Mouse (Mus musculus) liver, adult 2 months (tissue): ENCODE measurements at regions not wholly inside any gene's neighbourhood (a gene's known extent, or its start where the extent isn't known, plus 50 kb on each side); places are given as distances from the start of the nearest gene placed in this dataset.
"Not testable (repeated sequence)": the region's sequence is repeated elsewhere in the genome, so short reads cannot be mapped to it uniquely, and the experiment has no call there.

ENCODE experiments used
- DNase-seq: peaks from one replicate; pipeline ENCODE4 v3.0.0-alpha.2; 2011; ENCODE audit warnings: low read depth, low spot score; ENCODE audit errors: extremely low read depth
- H3K27ac ChIP-seq: fragments of 200-500 bp; replicated peaks from 2 replicates; pipeline ENCODE4 v1.5.1; 2012; ENCODE audit warnings: low read depth, mild to moderate bottlenecking, control low read depth, inconsistent platforms, low read length; ENCODE audit not compliant: insufficient read depth
- H3K27me3 ChIP-seq: fragments of 200-500 bp; 2 replicates; pipeline ENCODE4 v1.6.1; 2012; ENCODE audit warnings: mild to moderate bottlenecking, moderate library complexity, low read length, inconsistent platforms; ENCODE audit not compliant: control insufficient read depth, insufficient read depth
- H3K36me3 ChIP-seq: fragments of 200-500 bp; 2 replicates; pipeline ENCODE4 v1.6.1; 2012; ENCODE audit warnings: low read length, inconsistent platforms; ENCODE audit not compliant: control insufficient read depth, insufficient read depth
- H3K4me1 ChIP-seq: fragments of 200-500 bp; 2 replicates; pipeline ENCODE4 v1.6.1; 2011; ENCODE audit warnings: low read length; ENCODE audit not compliant: control insufficient read depth, insufficient read depth
- H3K4me3 ChIP-seq: fragments of 200-500 bp; 2 replicates; pipeline ENCODE4 v1.5.1; 2011; ENCODE audit warnings: low read depth, mild to moderate bottlenecking, control low read depth, low read length, moderate library complexity; ENCODE audit not compliant: insufficient read depth
- H3K79me2 ChIP-seq: fragments of 200-500 bp; 2 replicates; pipeline ENCODE4 v1.6.1; 2012; ENCODE audit warnings: inconsistent platforms, mild to moderate bottlenecking, low read length, moderate library complexity; ENCODE audit not compliant: control insufficient read depth, insufficient read depth
- H3K9ac ChIP-seq: fragments of 200-500 bp; 2 replicates; pipeline ENCODE4 v1.6.1; 2012; ENCODE audit warnings: low read depth, mild to moderate bottlenecking, control low read depth, inconsistent platforms, low read length
- CTCF ChIP-seq: fragments of 200-500 bp; IDR thresholded peaks from 2 replicates; pipeline ENCODE4 v1.5.1; 2011; ENCODE audit warnings: low read depth, low read length, control low read depth
- WGBS: fragments of 180-500 bp; shearing (Covaris S2); methylation state at CpG from one replicate; pipeline ENCODE4 v1.1.7; 2018; 5-methylcytosine and 5-hydroxymethylcytosine counted together

- H3K27me3 ChIP-seq, DNase-seq, H3K4me3 ChIP-seq, H3K27ac ChIP-seq, H3K9ac ChIP-seq, H3K36me3 ChIP-seq, H3K4me1 ChIP-seq, H3K79me2 ChIP-seq: not testable (repeated sequence)
- WGBS, result 82% methylated on average over 9 of the region's 9 CpGs
These were observed 172.5 kb upstream of the Zfp808 start for GRCm38 (mm10) chr13:61957197-61957596.

DNA sequence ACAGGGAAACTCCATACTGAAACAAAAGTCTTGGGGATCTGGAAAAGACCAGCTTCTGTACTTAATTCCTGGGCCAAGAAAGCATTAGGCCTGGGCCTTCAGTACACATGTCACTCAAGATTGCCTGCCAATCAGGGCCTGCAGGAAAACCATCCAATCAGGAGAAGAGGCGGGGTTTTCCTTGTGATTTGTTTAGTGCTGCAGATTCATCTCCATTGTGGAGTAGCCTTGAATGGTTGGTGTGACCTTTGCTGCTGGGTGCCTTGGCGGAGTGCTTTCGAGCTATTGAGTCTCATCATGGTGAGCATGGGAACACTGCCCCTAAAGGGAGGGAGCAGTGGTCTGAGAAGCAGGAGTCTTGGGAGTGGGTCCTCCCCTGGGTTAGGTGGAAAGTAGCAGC lies 150.8 kb upstream of the Zfp808 start:
- 91% methylated on average over 3 of the region's 3 CpGs for WGBS
- H3K36me3 ChIP-seq, DNase-seq, H3K4me3 ChIP-seq, H3K4me1 ChIP-seq, H3K79me2 ChIP-seq, H3K27ac ChIP-seq, H3K27me3 ChIP-seq, H3K9ac ChIP-seq: not testable (repeated sequence)

- peak; percentile 6 for DNase-seq
- not testable (repeated sequence) for H3K79me2 ChIP-seq, H3K4me3 ChIP-seq, H3K36me3 ChIP-seq, H3K27ac ChIP-seq, H3K4me1 ChIP-seq, H3K9ac ChIP-seq, H3K27me3 ChIP-seq
- TF ChIP-seq CTCF, result 0 out of 2 replicates have a peak, but pooled peaks have one; percentile 17
- WGBS, result 67% methylated on average over 3 of the region's 3 CpGs
These were observed 133.2 kb upstream of the Zfp808 start for GRCm38 (mm10) chr13:61996519-61996918.

GRCm38 (mm10) chr13:61998803-61999202 lies 130.9 kb upstream of the Zfp808 start:
- WGBS, result 4% methylated on average over 6 of the region's 6 CpGs
- H3K4me3 ChIP-seq, H3K36me3 ChIP-seq, DNase-seq, H3K27ac ChIP-seq, H3K4me1 ChIP-seq, H3K79me2 ChIP-seq, H3K27me3 ChIP-seq, H3K9ac ChIP-seq: not testable (repeated sequence)
- peak; percentile 43 for TF ChIP-seq CTCF

DNA sequence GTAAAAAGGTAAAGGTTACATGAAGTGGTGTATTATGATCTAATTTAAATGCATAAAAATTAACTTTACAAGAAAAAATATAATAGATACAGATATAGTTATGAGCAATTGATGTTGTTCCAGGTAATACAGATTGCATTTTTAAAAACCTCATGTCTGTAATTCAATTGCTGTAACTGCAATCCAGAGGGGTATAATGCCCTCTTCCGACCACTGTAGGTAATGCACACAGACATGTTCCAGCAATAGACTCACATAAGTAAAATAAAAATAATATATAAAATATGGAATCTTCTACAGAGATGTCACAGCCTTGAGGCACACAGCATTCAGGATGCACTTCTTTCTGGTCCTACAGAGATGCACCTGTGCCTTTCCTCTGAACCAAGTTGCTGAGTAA lies 122.4 kb upstream of the Zfp808 start:
- H3K79me2 ChIP-seq, H3K27ac ChIP-seq, H3K9ac ChIP-seq, DNase-seq, H3K4me1 ChIP-seq, H3K36me3 ChIP-seq, H3K27me3 ChIP-seq, H3K4me3 ChIP-seq: not testable (repeated sequence)
- WGBS, result 83% methylated on average over 1 of the region's 1 CpGs

DNA sequence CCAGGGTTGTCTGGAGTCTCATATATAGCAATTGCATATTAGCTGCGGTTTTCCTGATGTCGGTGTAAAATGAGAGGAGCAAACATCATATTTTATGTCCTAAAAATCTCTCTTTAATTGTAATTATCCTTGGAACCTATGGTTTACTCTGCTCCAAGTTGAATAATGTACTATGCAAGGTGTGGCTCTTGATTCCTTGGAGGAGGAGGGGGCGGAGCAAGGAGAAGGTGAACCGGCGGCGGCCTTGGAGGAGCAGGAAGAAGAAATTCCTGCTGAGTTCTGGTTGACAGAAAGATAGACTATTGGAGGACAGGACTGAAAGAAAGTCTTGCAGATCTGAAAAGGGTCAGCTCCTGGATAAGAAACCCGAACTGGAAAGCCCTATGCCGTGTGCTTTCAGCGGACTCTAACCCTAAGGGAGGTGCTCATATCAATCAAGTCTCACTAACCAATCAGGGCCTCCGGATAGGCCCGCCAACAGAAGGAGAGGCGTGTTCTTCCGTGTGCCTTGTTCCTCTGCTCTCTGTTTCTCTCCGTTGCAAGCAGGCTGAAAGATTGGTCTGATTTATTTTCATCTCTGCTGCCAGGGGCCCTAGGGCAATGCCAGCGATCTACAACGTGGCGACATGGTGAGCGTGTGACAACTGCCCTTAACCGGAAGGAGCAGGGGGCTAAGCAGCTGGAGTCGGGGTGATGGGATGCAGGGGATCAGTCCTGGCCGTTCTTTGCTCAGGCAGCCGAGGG lies 114.1 kb upstream of the Zfp808 start:
- not testable (repeated sequence) for H3K27ac ChIP-seq, H3K27me3 ChIP-seq, H3K79me2 ChIP-seq, H3K4me1 ChIP-seq, H3K36me3 ChIP-seq
- Histone ChIP-seq H3K4me3 (peak overlapping the region; percentile 74), H3K9ac (peak overlapping the region; percentile 72)
- 1% methylated on average over 22 of the region's 22 CpGs for WGBS
- peak; percentile 70 for DNase-seq

DNA sequence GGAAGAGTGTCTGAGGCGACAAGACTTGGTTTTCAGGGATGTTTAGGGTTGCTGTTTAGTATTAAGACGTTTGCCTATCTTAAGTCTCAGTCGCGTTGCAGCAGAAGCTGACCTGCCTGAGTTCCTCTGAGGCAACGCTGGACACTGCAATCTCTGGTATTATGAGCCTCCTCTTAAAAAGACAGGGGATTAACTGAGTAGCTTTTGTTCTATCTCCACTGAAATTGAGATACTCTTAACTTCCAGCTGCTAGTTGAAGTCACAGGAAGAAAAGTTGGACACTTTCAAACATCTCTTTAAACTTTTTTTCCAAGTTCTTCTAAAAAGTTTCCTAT lies 113.6 kb upstream of the Zfp808 start:
- Histone ChIP-seq H3K9ac (peak overlapping the region; percentile 72), H3K4me3 (peak overlapping the region; percentile 74)
- not testable (repeated sequence) for DNase-seq, H3K36me3 ChIP-seq, H3K79me2 ChIP-seq, H3K27me3 ChIP-seq, H3K27ac ChIP-seq, H3K4me1 ChIP-seq
- 0% methylated on average over 5 of the region's 5 CpGs for WGBS

- not testable (repeated sequence) for H3K27ac ChIP-seq, H3K36me3 ChIP-seq, H3K4me1 ChIP-seq, H3K4me3 ChIP-seq, DNase-seq, H3K27me3 ChIP-seq, H3K9ac ChIP-seq, H3K79me2 ChIP-seq
- 83% methylated on average over 2 of the region's 2 CpGs for WGBS
These were observed 92.0 kb upstream of the Zfp808 start for GRCm38 (mm10) chr13:62037646-62038045.

DNA sequence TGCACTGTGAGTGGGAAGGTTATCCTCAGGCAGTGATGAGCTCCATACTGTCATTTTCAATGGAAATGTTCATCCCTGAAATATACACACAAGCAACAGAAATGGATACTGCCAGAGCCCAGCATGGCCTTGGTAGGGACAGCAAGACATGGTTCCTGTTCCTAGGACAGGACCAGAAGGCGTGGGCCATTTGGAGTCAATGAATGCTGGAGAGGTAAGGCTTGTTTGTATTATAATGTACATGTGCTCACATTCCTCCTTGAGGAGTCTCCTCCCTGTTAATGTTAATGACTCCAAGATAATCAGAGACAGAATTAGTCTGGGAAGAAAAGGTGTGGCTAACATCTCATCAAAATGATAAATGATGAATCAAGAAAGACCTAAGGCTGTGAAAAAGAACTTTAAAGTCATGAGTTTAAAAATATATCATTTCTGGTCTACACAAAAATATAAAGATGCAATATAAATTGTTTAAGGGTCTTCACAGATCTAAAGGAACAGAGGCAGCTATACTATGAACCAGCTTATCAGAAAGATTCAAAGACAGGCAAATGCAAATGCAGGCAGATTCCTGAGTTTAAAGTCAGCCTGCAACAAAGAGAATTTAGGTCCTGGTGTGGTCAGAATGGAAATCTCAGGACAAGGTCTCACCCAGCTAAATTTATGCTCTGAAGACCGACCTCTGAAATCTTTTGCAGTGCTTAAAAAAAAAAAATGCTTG lies 51.6 kb upstream of the Zfp808 start:
- not testable (repeated sequence) for H3K79me2 ChIP-seq, H3K36me3 ChIP-seq, H3K27me3 ChIP-seq, H3K4me3 ChIP-seq, H3K27ac ChIP-seq, DNase-seq, H3K4me1 ChIP-seq, H3K9ac ChIP-seq
- 61% methylated on average over 2 of the region's 2 CpGs for WGBS
